Mouse (Mus musculus): Measurements from ENCODE around the gene Fam129b. TPM values are rescaled to one million over a fixed set of nuclear protein-coding genes. Genes with fewer than 3 reads are reported as not detected.

The Fam129b gene
- total RNA-seq, 1 experiment: 90.0 TPM

GRCm38 (mm10) chr2:32869721-32870274 lies 6.1 kb upstream of the Fam129b start:
- in situ Hi-C loops (cut with MboI; ENCODE audit: low sequenced_read_pairs in 2 of 2, unreplicated experiment in 2 of 2): no loop called here
- Histone ChIP-seq H3K27ac (ENCODE audit: insufficient read depth, low read depth, low read length, poor library complexity, severe bottlenecking) (peak overlapping the region; percentile 82), H3K9me3 (ENCODE audit: control insufficient read depth, insufficient read depth, low read depth, low read length) (no peaks in the 10 kb centered on the region), H3K36me3 (ENCODE audit: control insufficient read depth, insufficient read depth, low read length, poor library complexity, severe bottlenecking) (no peaks in the 10 kb centered on the region), H3K4me1 (ENCODE audit: control insufficient read depth in 2 of 2, insufficient read depth in 2 of 2, low read length in 2 of 2, poor library complexity in 1 of 2) (peaks cover 5 to 38% of the 10 kb centered on the region in 2 experiments), H3K4me3 (ENCODE audit: insufficient read depth in 1 of 2, low read depth in 1 of 2, low read length in 2 of 2, poor library complexity in 1 of 2, severe bottlenecking in 1 of 2) (no peak overlapping the region), H3K9ac (ENCODE audit: insufficient read depth, low read depth, low read length, poor library complexity, severe bottlenecking) (no peak overlapping the region)
- TF ChIP-seq ZC3H11A (IDR thresholded peaks at IDR 0.05; ENCODE audit: borderline replicate concordance, low read depth, low read length) (no peak), ZNF384 (IDR thresholded peaks at IDR 0.05; ENCODE audit: low read depth, low read length) (no peak), HCFC1 (IDR thresholded peaks at IDR 0.05; ENCODE audit: borderline replicate concordance, insufficient read depth, low read length) (no peak), MAFK (IDR thresholded peaks at IDR 0.05; ENCODE audit: insufficient read depth, low read depth, low read length) (no peak), CHD2 (IDR thresholded peaks at IDR 0.05; ENCODE audit: low read depth, low read length) (no peak)
- no peak for DNase-seq (ENCODE audit: low read depth, low spot score)

- DNase-seq (ENCODE audit: low read depth, low spot score): no peak
- Histone ChIP-seq H3K36me3 (ENCODE audit: control insufficient read depth, insufficient read depth, low read length, poor library complexity, severe bottlenecking) (no peaks in the 10 kb centered on the region), H3K27ac (ENCODE audit: insufficient read depth, low read depth, low read length, poor library complexity, severe bottlenecking) (peak overlapping the region; percentile 82), H3K9me3 (ENCODE audit: control insufficient read depth, insufficient read depth, low read depth, low read length) (no peaks in the 10 kb centered on the region), H3K9ac (ENCODE audit: insufficient read depth, low read depth, low read length, poor library complexity, severe bottlenecking) (peak overlapping the region; percentile 10; the same call in 1 of the 2 replicates), H3K4me3 (ENCODE audit: insufficient read depth in 1 of 2, low read depth in 1 of 2, low read length in 2 of 2, poor library complexity in 1 of 2, severe bottlenecking in 1 of 2) (no peak overlapping the region), H3K4me1 (ENCODE audit: control insufficient read depth in 2 of 2, insufficient read depth in 2 of 2, low read length in 2 of 2, poor library complexity in 1 of 2) (peaks cover 5 to 41% of the 10 kb centered on the region in 2 experiments)
- in situ Hi-C loops (cut with MboI; ENCODE audit: low sequenced_read_pairs in 2 of 2, unreplicated experiment in 2 of 2): no loop called here
- TF ChIP-seq MAFK (IDR thresholded peaks at IDR 0.05; ENCODE audit: insufficient read depth, low read depth, low read length) (no peak), ZNF384 (IDR thresholded peaks at IDR 0.05; ENCODE audit: low read depth, low read length) (peak; percentile 95)
Measured at GRCm38 (mm10) chr2:32870275-32871100, 5.4 kb upstream of the Fam129b start.

GRCm38 (mm10) chr2:32874070-32874469 lies 1.8 kb upstream of the Fam129b start:
- no peaks in the 10 kb centered on the region for H3K36me3 ChIP-seq (ENCODE audit: control insufficient read depth, insufficient read depth, low read length, poor library complexity, severe bottlenecking)
- no peak for DNase-seq (ENCODE audit: low read depth, low spot score)
- H3K4me3 ChIP-seq (ENCODE audit: insufficient read depth in 1 of 2, low read depth in 1 of 2, low read length in 2 of 2, poor library complexity in 1 of 2, severe bottlenecking in 1 of 2): no peak overlapping the region
- no peak overlapping the region for H3K27ac ChIP-seq (ENCODE audit: insufficient read depth, low read depth, low read length, poor library complexity, severe bottlenecking)
- peaks cover 21 to 42% of the 10 kb centered on the region in 2 experiments for H3K4me1 ChIP-seq (ENCODE audit: control insufficient read depth in 2 of 2, insufficient read depth in 2 of 2, low read length in 2 of 2, poor library complexity in 1 of 2)
- in situ Hi-C loops (cut with MboI; ENCODE audit: low sequenced_read_pairs in 2 of 2, unreplicated experiment in 2 of 2): no loop called here
- H3K9ac ChIP-seq (ENCODE audit: insufficient read depth, low read depth, low read length, poor library complexity, severe bottlenecking): no peak overlapping the region
- no peaks in the 10 kb centered on the region for H3K9me3 ChIP-seq (ENCODE audit: control insufficient read depth, insufficient read depth, low read depth, low read length)
- TF ChIP-seq HCFC1 (IDR thresholded peaks at IDR 0.05; ENCODE audit: borderline replicate concordance, insufficient read depth, low read length) (no peak), MAFK (IDR thresholded peaks at IDR 0.05; ENCODE audit: insufficient read depth, low read depth, low read length) (no peak), ZNF384 (IDR thresholded peaks at IDR 0.05; ENCODE audit: low read depth, low read length) (no peak), CHD2 (IDR thresholded peaks at IDR 0.05; ENCODE audit: low read depth, low read length) (no peak), ZC3H11A (IDR thresholded peaks at IDR 0.05; ENCODE audit: borderline replicate concordance, low read depth, low read length) (no peak)

GRCm38 (mm10) chr2:32874951-32875674 lies 801 bp upstream of the Fam129b start:
- Histone ChIP-seq H3K9me3 (ENCODE audit: control insufficient read depth, insufficient read depth, low read depth, low read length) (no peaks in the 10 kb centered on the region), H3K27ac (ENCODE audit: insufficient read depth, low read depth, low read length, poor library complexity, severe bottlenecking) (0 out of 2 replicates have a peak overlapping the region, but pooled peaks have one; percentile 11), H3K9ac (ENCODE audit: insufficient read depth, low read depth, low read length, poor library complexity, severe bottlenecking) (peak overlapping the region; percentile 60), H3K4me3 (ENCODE audit: insufficient read depth in 1 of 2, low read depth in 1 of 2, low read length in 2 of 2, poor library complexity in 1 of 2, severe bottlenecking in 1 of 2) (peak overlapping the region; percentile 72 to 92), H3K36me3 (ENCODE audit: control insufficient read depth, insufficient read depth, low read length, poor library complexity, severe bottlenecking) (no peaks in the 10 kb centered on the region), H3K4me1 (ENCODE audit: control insufficient read depth in 2 of 2, insufficient read depth in 2 of 2, low read length in 2 of 2, poor library complexity in 1 of 2) (peaks cover 22 to 40% of the 10 kb centered on the region in 2 experiments)
- DNase-seq (ENCODE audit: low read depth, low spot score): no peak
- in situ Hi-C loops (cut with MboI; ENCODE audit: low sequenced_read_pairs in 2 of 2, unreplicated experiment in 2 of 2): no loop called here
- TF ChIP-seq MAFK (IDR thresholded peaks at IDR 0.05; ENCODE audit: insufficient read depth, low read depth, low read length) (no peak), CHD2 (IDR thresholded peaks at IDR 0.05; ENCODE audit: low read depth, low read length) (no peak), HCFC1 (IDR thresholded peaks at IDR 0.05; ENCODE audit: borderline replicate concordance, insufficient read depth, low read length) (no peak), ZC3H11A (IDR thresholded peaks at IDR 0.05; ENCODE audit: borderline replicate concordance, low read depth, low read length) (no peak), ZNF384 (IDR thresholded peaks at IDR 0.05; ENCODE audit: low read depth, low read length) (no peak)
